Mouse (Mus musculus): ENCODE data around the gene Crygb.
"Not testable (repeated sequence)": the region's sequence is repeated elsewhere in the genome, so short reads cannot be mapped to it uniquely, and the experiment has no call there.

Gene Crygb

DNA sequence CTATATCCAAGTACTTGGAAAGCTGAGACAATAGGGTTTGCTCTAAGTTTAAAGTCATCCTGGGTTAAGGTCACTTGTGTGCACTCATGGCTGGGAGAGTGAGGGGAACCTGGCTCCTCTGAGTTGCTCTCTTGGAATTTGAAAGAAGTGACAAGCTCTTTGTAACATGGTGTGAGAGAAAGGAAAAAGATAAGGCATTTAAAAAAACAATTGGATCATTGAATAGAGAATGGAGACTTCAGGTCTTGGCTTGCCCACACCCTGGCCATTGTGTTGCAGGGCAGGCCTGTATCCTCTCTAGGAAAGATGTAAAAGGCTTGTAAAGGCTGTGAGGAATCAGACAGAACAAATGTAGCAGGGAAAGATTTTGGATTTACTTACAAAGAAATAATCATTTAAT, 14.2 kb downstream of the Crygb start:
- DNase-seq (ENCODE audit: low spot score in 2 of 2) = no peak

DNA sequence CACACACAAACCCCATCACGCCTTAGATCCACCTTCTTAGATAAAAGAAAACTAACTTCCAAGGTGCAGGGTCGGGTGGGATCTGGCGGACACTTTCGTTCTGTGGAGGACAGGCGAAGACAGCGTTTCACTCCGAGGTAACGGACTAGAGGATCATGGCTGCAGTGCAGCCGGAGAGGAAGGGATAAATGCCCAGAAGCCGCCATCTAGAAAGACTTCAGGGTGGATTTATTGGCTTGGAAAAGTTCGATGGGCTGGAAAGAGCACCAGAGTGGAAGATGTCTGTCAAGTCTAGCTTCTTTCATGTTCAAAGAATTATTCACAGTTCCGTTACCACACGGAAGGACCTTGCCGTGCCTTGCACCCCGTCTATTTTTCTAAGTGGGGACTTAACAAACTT, 17.9 kb downstream of the Crygb start:
- DNase-seq (ENCODE audit: low spot score in 2 of 2) = no peak

DNA sequence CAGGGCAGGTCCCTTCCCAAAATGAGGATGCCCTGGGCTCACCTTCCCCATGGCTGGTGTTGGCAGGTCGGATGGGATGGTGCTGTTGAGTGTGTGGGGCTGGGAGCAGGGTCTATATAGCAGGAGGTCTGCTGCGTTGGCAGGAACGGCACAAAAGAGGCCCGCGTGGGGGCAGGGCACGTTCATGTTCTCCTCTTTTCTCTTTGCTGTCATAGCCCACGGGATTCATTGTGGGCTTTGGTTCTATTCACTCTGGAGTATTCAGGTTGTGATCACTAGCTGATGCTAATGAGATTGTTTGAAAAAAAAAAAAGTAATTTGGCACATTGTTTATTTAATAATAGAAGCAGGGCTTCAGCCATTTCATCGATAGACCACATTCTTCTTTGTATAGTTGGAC, 18.7 kb downstream of the Crygb start, which contains the start of gene Crygd:
Gene Crygd (minus strand): TSS at position 101 of the 400 bp plus-strand sequence.
- DNase-seq (ENCODE audit: low spot score in 2 of 2) = no peak

DNA sequence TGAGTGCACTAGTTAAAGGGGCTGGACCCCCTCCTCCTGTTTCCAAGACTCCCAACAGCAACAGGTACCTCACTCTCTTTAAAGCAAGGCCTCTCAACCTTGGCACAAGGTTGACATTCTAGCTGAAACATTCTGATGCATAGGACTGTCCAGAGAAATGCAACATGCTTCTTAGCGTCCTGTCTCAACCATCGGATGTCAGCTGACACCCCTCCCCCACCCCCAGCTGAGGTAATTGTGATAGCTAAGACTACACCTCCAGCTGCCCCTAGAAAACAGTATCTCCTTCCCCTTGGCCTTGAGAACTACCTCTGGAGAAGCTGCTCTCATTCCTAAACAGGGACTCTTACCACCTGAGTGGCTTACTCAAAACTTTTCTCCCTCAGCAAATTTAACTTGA, 29.9 kb downstream of the Crygb start:
- no peak for DNase-seq (ENCODE audit: low spot score in 2 of 2)

DNA sequence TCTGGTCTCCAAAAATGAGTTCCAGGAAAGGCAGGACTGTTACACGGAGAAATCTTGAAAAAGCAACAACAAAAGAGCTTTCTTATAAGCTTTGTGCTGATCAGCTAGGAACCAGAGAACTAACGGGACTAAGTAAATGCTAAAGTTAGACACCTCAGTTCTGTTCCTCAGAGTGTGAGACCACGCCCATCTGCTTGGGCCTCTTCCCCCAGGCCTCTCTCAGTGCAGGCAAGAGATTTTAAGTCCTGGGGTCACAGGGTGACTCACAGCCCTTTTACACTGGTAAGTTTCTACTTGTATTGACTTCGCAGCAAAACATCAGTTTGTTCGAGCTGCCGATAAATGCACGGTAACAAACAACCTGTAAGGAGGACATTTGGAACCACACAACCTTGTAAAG, 30.4 kb downstream of the Crygb start:
- no peak for DNase-seq (ENCODE audit: low spot score in 2 of 2)

DNA sequence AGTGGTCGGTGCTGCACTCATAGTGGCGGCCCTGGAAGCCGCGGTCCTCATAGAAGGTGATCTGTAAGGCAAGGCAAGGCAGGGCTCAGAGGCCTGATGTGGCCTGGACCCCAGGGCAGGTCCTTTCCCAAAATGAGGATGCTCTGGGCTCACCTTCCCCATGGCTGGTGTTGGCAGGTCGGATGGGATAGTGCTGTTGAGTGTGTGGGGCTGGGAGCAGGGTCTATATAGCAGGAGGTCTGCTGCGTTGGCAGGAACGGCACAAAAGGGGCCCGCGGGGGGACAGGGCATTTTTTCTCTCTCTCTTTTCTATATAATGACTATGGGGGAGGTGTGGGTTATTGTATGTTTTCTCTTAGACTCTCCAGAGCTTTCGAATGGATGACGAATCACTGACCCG, 31.1 kb downstream of the Crygb start, which contains the start of gene Cryge:
Gene Cryge (minus strand): TSS at position 198 of the 400 bp plus-strand sequence.
- not testable (repeated sequence) for DNase-seq (ENCODE audit: low spot score in 2 of 2)

DNA sequence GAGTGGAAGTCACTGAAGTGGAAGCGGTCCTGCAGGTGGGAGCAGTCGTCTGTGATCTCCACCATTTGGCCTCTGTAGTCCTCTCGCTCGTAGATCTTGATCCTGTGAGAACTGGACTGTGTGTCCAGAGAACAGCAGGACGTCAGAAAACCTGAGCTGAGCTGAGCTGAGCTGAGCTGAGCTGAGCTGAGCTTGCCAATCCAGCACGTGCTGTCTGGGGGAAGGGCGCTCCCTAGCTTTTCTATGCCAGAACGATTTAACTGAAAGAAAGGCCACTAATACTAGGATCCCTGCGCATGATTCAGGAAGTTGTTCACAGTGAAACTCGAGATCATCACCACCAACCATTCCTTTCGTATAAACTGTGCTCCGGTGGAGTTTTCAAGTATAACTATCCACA, 33.3 kb downstream of the Crygb start:
- DNase-seq (ENCODE audit: low spot score in 2 of 2) = no peak

DNA sequence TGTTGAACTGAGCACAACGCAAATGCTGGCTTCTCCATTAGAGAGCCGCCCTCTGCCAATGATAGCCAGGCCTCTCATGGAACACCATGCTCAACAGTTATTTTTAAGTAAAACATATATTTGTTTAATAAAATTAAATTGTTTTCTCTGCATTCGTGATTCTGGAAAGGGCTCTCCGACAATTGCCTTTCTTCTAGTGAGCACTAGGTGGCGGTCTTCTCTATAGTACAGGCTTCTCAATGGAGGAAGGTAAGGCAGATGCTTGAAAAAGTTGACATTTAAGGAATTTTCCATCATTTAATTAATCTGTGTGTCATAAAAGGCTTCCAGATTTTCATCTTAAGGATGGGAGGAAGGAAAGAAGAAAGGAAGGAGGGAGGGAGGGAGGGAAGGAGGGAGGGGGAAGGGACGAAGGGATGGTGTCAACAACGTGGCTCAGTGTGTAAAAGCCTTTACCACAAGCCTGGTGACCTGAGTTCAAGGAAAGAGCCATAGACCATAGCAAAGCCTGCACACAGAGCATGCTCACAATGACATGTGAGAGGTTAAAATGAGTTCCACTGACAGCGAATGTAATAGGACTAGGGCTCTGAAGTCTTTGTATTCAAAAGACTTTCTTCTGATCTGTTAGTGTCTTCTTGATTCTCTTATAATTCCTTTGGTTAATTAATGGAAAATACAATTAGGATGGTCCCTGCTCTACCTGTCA, 35.5 kb downstream of the Crygb start:
- no peak for DNase-seq (ENCODE audit: low spot score in 2 of 2)

DNA sequence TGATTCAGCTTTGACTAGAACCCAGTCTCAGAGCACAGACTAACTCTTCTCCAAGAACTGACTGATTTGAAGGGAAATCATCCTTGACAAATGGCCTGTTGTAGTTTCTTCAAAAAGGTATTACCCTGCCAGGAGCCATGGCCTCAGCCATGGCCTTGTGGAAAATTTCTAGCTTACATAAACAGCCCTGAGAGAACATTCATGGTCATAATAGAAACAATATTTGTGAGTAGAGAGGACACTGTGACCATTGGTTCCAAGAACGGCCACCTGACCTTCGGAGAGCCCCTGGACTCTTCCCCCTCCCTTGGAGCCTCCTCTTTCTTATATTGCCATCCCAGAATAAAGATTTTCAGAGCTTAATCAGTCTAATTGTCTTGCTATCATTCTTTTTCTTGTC, 38.7 kb downstream of the Crygb start:
- DNase-seq (ENCODE audit: low spot score in 2 of 2) = no peak

DNA sequence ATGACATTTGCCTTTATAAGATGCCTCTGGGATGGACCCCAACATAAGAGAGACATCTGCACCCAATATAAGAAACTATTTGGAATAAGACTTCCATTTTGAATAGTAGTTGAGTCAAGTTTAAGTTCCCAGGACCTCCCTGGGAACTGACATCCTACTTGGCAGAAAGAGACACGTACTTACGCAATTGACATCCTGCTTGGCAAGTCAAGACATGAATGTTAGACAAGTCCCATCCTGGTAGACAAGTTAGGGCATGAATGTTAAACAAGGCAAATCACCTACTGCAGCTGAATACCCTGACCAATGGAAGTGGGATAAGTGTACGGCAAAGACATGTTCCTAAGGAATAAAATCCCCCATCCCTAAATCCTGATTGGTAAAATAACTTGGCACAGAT, 40.3 kb downstream of the Crygb start:
- no peak for DNase-seq (ENCODE audit: low spot score in 2 of 2)

DNA sequence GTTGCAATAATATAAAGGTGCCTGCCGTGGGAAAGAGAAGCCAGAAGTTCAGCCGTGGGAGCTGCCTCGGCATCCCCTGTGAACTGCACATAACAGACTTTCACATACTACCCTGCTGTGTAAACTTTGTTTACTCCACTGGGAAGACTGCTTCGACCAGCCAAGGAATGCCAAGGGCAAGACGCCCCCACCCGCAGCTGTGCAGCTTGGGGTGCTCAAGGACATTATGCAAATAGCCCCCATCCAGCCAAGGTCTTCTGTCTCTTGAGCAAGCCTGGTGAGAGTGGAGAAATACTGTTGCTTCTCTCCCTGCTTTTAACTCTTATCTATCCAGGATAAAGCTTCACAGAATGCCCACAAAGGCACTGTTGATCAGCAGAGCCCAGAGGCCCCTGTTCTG, 41.3 kb downstream of the Crygb start:
- no peak for DNase-seq (ENCODE audit: low spot score in 2 of 2)

DNA sequence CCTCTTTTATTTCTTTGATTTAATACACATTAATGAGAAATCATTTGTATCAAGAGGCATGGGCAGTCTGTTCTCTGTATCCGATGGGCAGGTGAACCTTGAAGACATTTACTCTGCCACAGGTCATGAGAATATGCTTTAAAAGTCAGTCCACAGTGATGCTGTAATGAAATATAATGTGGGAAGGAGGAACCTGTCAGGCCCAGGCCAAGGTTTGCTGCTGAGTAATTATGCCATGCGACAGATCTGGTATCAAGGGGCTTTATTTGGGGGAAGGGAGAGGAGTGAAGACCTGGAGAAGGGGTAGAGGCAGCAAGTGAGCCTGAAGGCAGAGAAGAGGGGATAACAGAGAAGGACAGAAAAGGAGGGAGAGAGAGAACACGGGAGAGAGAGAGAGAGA, 42.4 kb downstream of the Crygb start:
- DNase-seq (ENCODE audit: low spot score in 2 of 2) = no peak

DNA sequence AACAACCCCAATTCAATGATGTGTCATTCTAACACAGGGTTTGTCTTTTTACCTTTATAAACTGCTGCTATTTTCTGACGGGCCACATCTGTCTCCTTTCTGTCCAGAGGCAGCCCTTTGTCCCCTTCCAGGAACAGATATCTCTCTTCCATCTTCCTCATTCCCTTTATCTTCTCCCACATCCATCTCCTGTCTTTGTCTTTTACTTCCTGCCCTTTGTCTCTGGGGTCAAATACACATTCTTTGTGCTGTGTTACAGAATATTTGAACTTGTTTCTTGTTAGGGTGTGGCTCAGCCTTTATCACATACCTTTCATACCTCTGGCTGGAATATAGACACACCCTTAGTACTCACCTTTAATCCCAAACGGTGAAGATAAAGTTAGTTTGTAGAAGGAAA, 44.5 kb downstream of the Crygb start:
- DNase-seq (ENCODE audit: low spot score in 2 of 2) = no peak

DNA sequence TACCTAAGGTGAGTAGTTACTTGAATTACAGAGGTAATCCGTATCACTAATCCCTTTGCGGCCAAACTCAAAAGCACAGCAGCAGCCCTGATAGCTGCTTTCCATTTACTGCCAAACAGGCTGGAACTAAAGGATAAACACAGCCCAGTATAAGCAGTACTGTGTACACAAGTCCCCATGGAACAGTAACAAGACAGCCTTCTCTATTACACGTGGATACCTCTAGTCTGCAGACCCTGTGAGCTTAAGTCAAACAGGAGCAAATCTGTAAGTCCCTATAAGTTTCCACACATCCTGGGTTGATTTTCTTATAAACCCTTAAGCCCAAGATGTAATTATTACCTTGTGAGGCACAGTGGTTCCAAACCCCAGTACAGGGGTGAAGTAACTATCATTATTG, 46.6 kb downstream of the Crygb start:
- DNase-seq (ENCODE audit: low spot score in 2 of 2) = no peak

DNA sequence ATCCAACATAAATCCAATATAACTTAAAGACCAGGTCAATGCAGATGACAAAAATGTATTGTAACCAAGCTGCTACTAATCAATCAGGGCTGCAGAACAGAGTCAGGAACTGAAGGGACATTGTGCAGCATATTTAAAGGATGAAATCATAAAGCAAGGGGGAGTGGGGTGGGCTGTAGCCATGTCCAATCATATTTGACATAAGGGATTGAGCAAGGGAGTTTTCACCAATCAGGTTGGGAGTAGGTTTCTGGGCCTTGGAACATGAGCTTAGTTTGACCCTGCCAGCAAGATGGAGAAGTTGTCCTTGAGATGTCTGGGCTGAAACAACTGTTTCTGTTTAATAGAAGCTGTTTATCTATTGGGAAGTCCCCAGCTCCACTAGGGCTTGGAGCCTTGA, 49.4 kb downstream of the Crygb start, which contains the start of gene Akr1cl:
Gene Akr1cl (minus strand): TSS at position 119 of the 400 bp plus-strand sequence.
- DNase-seq (ENCODE audit: low spot score in 2 of 2) = no peak
